Mouse (Mus musculus) hematopoietic stem cell, adult 5-6 weeks (primary cell): ENCODE data around the gene Adam10. TPM values are rescaled to one million over a fixed set of nuclear protein-coding genes. Genes with fewer than 3 reads are reported as not detected.

Experiments
- ATAC-seq, 2 experiments: fragments of 125-278 bp in 1 of 2; replicated peaks in 1 of 2; 2 replicates each; pipeline ENCODE4 v1.8.0; 2016 to 2017; ENCODE audit warnings: inconsistent platforms in 2 of 2, mild to moderate bottlenecking in 2 of 2, moderate number of reproducible peaks in 2 of 2, low read depth in 1 of 2, moderate TSS enrichment in 1 of 2; ENCODE audit not compliant: low FRiP score in 2 of 2, poor library complexity in 2 of 2, severe bottlenecking in 2 of 2, insufficient read depth in 1 of 2, low TSS enrichment in 1 of 2
- total RNA-seq: library from RNA; stranded (forward); fragments of 172-1452, 232-1000 nt; gene quantifications from 2 replicates; pipeline ENCODE4 v1.2.3, GENCODE M21; 2017

Gene Adam10
- total RNA-seq: 74.7 and 78.4 TPM in 2 replicates

GRCm38 (mm10) chr9:70678682-70679131 is at the start of gene Adam10:
Gene Adam10 (plus strand): TSS chr9:70678997.
- ATAC-seq: peak; percentile 98

- no peak for ATAC-seq
These were observed 49.1 kb upstream of the Adam10 start for GRCm38 (mm10) chr9:70629711-70630110.

GRCm38 (mm10) chr9:70631665-70632064 is 47.1 kb upstream of the Adam10 start:
- ATAC-seq: no peak

- ATAC-seq: no peak
These were observed 42.0 kb upstream of the Adam10 start for GRCm38 (mm10) chr9:70636748-70637147.

GRCm38 (mm10) chr9:70650260-70650659 is 28.5 kb upstream of the Adam10 start:
- no peak for ATAC-seq

- ATAC-seq: no peak
These were observed 27.8 kb upstream of the Adam10 start for GRCm38 (mm10) chr9:70650994-70651393.

GRCm38 (mm10) chr9:70652221-70652620 is 26.6 kb upstream of the Adam10 start:
- no peak for ATAC-seq

GRCm38 (mm10) chr9:70653875-70654274 is 24.9 kb upstream of the Adam10 start:
- no peak for ATAC-seq

- ATAC-seq: no peak
These were observed 24.3 kb upstream of the Adam10 start for GRCm38 (mm10) chr9:70654496-70654895.

GRCm38 (mm10) chr9:70655764-70656129 is 23.1 kb upstream of the Adam10 start:
- no peak for ATAC-seq

GRCm38 (mm10) chr9:70656130-70657007 is 22.4 kb upstream of the Adam10 start, which contains the start of gene Gm10642:
Gene Gm10642 (plus strand): TSS chr9:70656251.
- ATAC-seq: peak; percentile 48 to 57; a peak in 2 of 4 replicates

GRCm38 (mm10) chr9:70657013-70657967 is 21.5 kb upstream of the Adam10 start, which contains the start of gene Mindy2:
Gene Mindy2 (minus strand): TSS chr9:70657174.
- peak; percentile 91 to 96 for ATAC-seq

- no peak for ATAC-seq
These were observed 20.5 kb upstream of the Adam10 start for GRCm38 (mm10) chr9:70658266-70658665.

GRCm38 (mm10) chr9:70664847-70665246 is 13.9 kb upstream of the Adam10 start:
- ATAC-seq: no peak

- no peak for ATAC-seq
These were observed 13.2 kb upstream of the Adam10 start for GRCm38 (mm10) chr9:70665372-70666145.

GRCm38 (mm10) chr9:70666811-70667210 is 12.0 kb upstream of the Adam10 start:
- ATAC-seq: peak in 1 of 2 experiments; percentile 36; a peak in 1 of 4 replicates

GRCm38 (mm10) chr9:70668048-70668447 is 10.7 kb upstream of the Adam10 start:
- ATAC-seq: no peak
